40 mouse cellular contexts compared by ENCODE assay signal in the genomic region with DNA sequence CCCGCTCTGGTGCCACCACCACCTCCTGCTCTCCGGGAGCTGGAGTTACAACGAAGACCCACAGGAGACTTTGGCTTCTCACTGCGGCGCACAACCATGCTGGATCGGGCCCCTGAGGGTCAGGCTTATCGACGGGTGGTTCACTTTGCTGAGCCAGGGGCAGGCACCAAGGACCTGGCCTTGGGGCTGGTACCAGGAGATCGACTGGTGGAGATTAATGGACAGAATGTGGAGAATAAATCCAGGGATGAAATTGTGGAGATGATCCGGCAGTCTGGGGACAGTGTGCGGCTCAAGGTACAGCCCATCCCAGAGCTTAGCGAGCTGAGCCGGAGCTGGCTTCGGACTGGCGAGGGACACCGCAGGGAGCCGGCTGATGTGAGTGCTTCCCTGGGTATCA. TPM values are rescaled to one million over a fixed set of nuclear protein-coding genes. Genes with fewer than 3 reads are reported as not detected.
"Had no signal": no experiment of that assay in that cellular context is flagged by ENCODE, and none has a peak within 500 bp of the region (broad histone marks: within the 10 kb centered on the region; RNA-seq: fewer than 3 reads in every experiment).

No protein-coding gene starts in this region.

- ATAC-seq: hindbrain, postnatal 0 days; intestine, embryonic 16.5 days; liver, embryonic 12.5 days had no signal

- H3K9ac ChIP-seq: heart, embryonic 12.5 days; hindbrain, embryonic 13.5 days; hindbrain, embryonic 15.5 days; limb, embryonic 13.5 days; limb, embryonic 15.5 days; liver, embryonic 12.5 days; liver, embryonic 14.5 days had no signal

- H3K4me3 ChIP-seq: heart, embryonic 10.5 days; heart, embryonic 12.5 days; hindbrain, embryonic 13.5 days; hindbrain, embryonic 15.5 days; limb, embryonic 13.5 days; limb, embryonic 15.5 days; liver, embryonic 12.5 days had no signal

- H3K27ac ChIP-seq: heart, embryonic 10.5 days; hindbrain, embryonic 13.5 days; hindbrain, embryonic 15.5 days; hindbrain, postnatal 0 days; kidney, postnatal 0 days; limb, embryonic 13.5 days; limb, embryonic 15.5 days; liver, embryonic 14.5 days had no signal

- H3K4me2 ChIP-seq: heart, embryonic 12.5 days; hindbrain, embryonic 13.5 days; hindbrain, embryonic 15.5 days; limb, embryonic 13.5 days; limb, embryonic 15.5 days; liver, embryonic 12.5 days had no signal

- H3K27me3 ChIP-seq: heart, embryonic 12.5 days; hindbrain, embryonic 13.5 days; hindbrain, embryonic 15.5 days; limb, embryonic 13.5 days; limb, embryonic 15.5 days; liver, embryonic 12.5 days had no signal

- H3K9me3 ChIP-seq: heart, embryonic 10.5 days; heart, embryonic 12.5 days; hindbrain, embryonic 13.5 days; hindbrain, embryonic 15.5 days; limb, embryonic 13.5 days; limb, embryonic 15.5 days; liver, embryonic 12.5 days had no signal

- DNase-seq: gastrocnemius, postnatal 14 days; gastrocnemius, postnatal 36 days; heart, postnatal 10 days; heart, postnatal 36 days; kidney, adult 11 months; kidney, adult 8-10 months; kidney, postnatal 14 days; layer of hippocampus, adult 9-11 months; layer of hippocampus, postnatal 36 days; left cerebral cortex, postnatal 4 days had no signal

RNA-seq across cellular contexts. Expression of a gene that starts 9.6 kb away (rescaled TPM):
- total RNA-seq: gastrocnemius, adult 18-20 months; gastrocnemius, adult 8-10 months; gastrocnemius, postnatal 14 days; gastrocnemius, postnatal 36 days; heart, adult 8-10 months; heart, postnatal 10 days; heart, postnatal 36 days; hematopoietic stem cell, adult 5-6 weeks; hindbrain, postnatal 0 days; layer of hippocampus, adult 18-20 months; layer of hippocampus, adult 8-10 months; layer of hippocampus, postnatal 14 days; layer of hippocampus, postnatal 36 days; left cerebral cortex, adult 18-20 months; left cerebral cortex, adult 8-10 months; left cerebral cortex, postnatal 10 days; left cerebral cortex, postnatal 25 days; left cerebral cortex, postnatal 4 days; liver, adult 2 months had no signal
- polyA plus RNA-seq: liver, adult 2 months had no signal

RNA-seq across cellular contexts. Expression of a gene that starts 52.9 kb away (rescaled TPM):
- total RNA-seq: gastrocnemius, adult 18-20 months; gastrocnemius, adult 8-10 months; gastrocnemius, postnatal 14 days; gastrocnemius, postnatal 36 days; heart, adult 8-10 months; heart, postnatal 10 days; heart, postnatal 36 days; hematopoietic stem cell, adult 5-6 weeks; hindbrain, postnatal 0 days; layer of hippocampus, adult 18-20 months; layer of hippocampus, adult 8-10 months; layer of hippocampus, postnatal 14 days; layer of hippocampus, postnatal 36 days; left cerebral cortex, adult 18-20 months; left cerebral cortex, adult 8-10 months; left cerebral cortex, postnatal 10 days; left cerebral cortex, postnatal 25 days; liver, adult 2 months had no signal
- polyA plus RNA-seq: gonadal fat pad, adult 2 months; heart, embryonic 10.5 days; heart, embryonic 12.5 days; heart, embryonic 14.5 days; heart, embryonic 16.5 days; intestine, embryonic 16.5 days; kidney, embryonic 14.5 days; kidney, postnatal 0 days; large intestine, adult 2 months; limb, embryonic 11.5 days; limb, embryonic 13.5 days; limb, embryonic 15.5 days; liver, adult 2 months; liver, embryonic 12.5 days; liver, embryonic 14.5 days; liver, embryonic 16.5 days had no signal
